Mouse (Mus musculus) midbrain, embryonic 10.5 days (tissue): ENCODE measurements around the gene Slc38a2. TPM values are rescaled to one million over a fixed set of nuclear protein-coding genes. Genes with fewer than 3 reads are reported as not detected.

Experiments used
- DNase-seq: peaks from one replicate; pipeline ENCODE4 v3.0.0-alpha.2; 2017; ENCODE audit warnings: low spot score
- H3K27ac ChIP-seq: fragments of 300-500 bp; sonication (generic); replicated peaks from 2 replicates; pipeline ENCODE4 v1.5.1; 2016; ENCODE audit warnings: mild to moderate bottlenecking
- H3K27me3 ChIP-seq: fragments of 300-500 bp; sonication (generic); 2 replicates; pipeline ENCODE4 v1.6.1; 2016; ENCODE audit warnings: low read depth, mild to moderate bottlenecking; ENCODE audit not compliant: poor library complexity, severe bottlenecking
- H3K36me3 ChIP-seq: fragments of 300-500 bp; sonication (generic); 2 replicates; pipeline ENCODE4 v1.6.1; 2016; ENCODE audit warnings: mild to moderate bottlenecking, moderate library complexity
- H3K4me1 ChIP-seq: fragments of 300-500 bp; sonication (generic); 2 replicates; pipeline ENCODE4 v1.6.1; 2016
- H3K4me3 ChIP-seq: fragments of 300-500 bp; sonication (generic); 2 replicates; pipeline ENCODE4 v1.5.1; 2016; ENCODE audit warnings: mild to moderate bottlenecking, moderate library complexity
- H3K9me3 ChIP-seq: fragments of 300-500 bp; sonication (generic); replicated peaks from 2 replicates; pipeline ENCODE4 v1.6.1; 2016; ENCODE audit warnings: mild to moderate bottlenecking
- WGBS: fragments of 180-500 bp; shearing (Covaris S2); methylation state at CpG from one replicate; pipeline ENCODE4 v1.1.7; 2016; 5-methylcytosine and 5-hydroxymethylcytosine counted together
- polyA plus RNA-seq: library from polyadenylated mRNA; unstranded; fragments of >200 nt; fragmentation: Nextera tagmentation; extraction: Ambion mirVana; gene quantifications from 2 replicates; pipeline ENCODE4 v1.2.1, GENCODE M21; 2016

Slc38a2 gene
- polyA plus RNA-seq, 1 experiment from 2014 or later: 151 TPM

- Histone ChIP-seq H3K27me3 (no peaks in the 10 kb centered on the region), H3K4me3 (no peak overlapping the region), H3K4me1 (no peaks in the 10 kb centered on the region), H3K36me3 (no peaks in the 10 kb centered on the region), H3K9me3 (no peaks in the 10 kb centered on the region), H3K27ac (no peak overlapping the region)
- no peak for DNase-seq
- 90% methylated on average over 15 of the region's 15 CpGs for WGBS
Measured at GRCm38 (mm10) chr15:96736663-96737385, 37.3 kb upstream of the Slc38a2 start.

- WGBS: 87% methylated on average over 15 of the region's 15 CpGs
- Histone ChIP-seq H3K4me1 (no peaks in the 10 kb centered on the region), H3K9me3 (no peaks in the 10 kb centered on the region)
Measured at GRCm38 (mm10) chr15:96735562-96736160, 36.1 kb upstream of the Slc38a2 start.

DNA sequence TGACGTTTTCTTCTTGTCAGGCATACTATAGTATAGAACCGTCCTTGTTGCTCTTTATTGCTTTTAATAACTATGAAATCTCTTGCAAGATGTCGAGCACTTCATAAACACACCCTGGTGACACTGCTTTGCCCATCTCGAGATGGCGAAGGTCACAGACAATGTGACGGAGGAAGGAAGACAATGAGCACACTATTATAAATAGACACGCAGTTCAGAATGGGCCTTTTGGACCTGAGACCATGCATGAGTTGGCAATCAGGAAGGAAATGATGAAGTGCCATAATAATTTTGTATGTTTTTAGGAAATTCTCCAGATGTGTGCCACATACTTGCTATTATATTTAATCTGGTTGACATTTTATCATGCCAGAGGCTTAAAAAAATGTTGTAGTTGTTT lies 34.9 kb upstream of the Slc38a2 start:
- Histone ChIP-seq H3K4me1 (no peaks in the 10 kb centered on the region), H3K27me3 (no peaks in the 10 kb centered on the region), H3K36me3 (no peaks in the 10 kb centered on the region), H3K4me3 (no peak overlapping the region), H3K9me3 (no peaks in the 10 kb centered on the region), H3K27ac (no peak overlapping the region)
- WGBS: 85% methylated on average over 7 of the region's 7 CpGs
- no peak for DNase-seq

More at GRCm38 (mm10) chr15:96735562-96736160, 36.1 kb upstream of the Slc38a2 start:
- DNase-seq: no peak
- Histone ChIP-seq H3K27ac (no peak overlapping the region), H3K27me3 (no peaks in the 10 kb centered on the region), H3K4me3 (no peak overlapping the region), H3K36me3 (no peaks in the 10 kb centered on the region)

DNA sequence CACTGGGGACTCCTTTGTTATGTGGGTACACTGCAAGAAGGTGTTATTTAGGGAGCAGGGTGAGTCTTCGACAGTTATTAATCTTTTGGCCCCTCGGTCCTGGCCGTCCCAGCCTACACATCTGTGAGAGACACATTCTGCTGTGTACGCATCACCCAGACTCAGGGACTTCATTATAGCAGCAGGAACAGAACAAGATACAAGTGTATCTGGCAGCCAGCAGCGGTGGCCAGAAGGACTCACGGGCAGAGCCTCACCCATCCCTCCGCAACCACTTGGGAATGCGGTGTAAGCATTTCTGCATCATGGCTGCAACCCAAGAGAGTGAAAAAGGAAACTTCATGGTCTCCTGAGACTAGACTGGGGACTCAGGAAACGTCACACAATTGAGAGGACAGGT lies 30.9 kb upstream of the Slc38a2 start:
- no peaks in the 10 kb centered on the region for H3K36me3 ChIP-seq
- H3K9me3 ChIP-seq: no peaks in the 10 kb centered on the region
- whole genome bisulfite sequencing: 90% methylated on average over 9 of the region's 9 CpGs
- H3K27ac ChIP-seq: no peak overlapping the region
- no peak for DNase-seq
- no peaks in the 10 kb centered on the region for H3K4me1 ChIP-seq
- no peaks in the 10 kb centered on the region for H3K27me3 ChIP-seq
- no peak overlapping the region for H3K4me3 ChIP-seq

- no peak for DNase-seq
- WGBS: 92% methylated on average over 9 of the region's 9 CpGs
- H3K9me3 ChIP-seq: no peaks in the 10 kb centered on the region
- H3K27me3 ChIP-seq: no peaks in the 10 kb centered on the region
- H3K36me3 ChIP-seq: no peaks in the 10 kb centered on the region
- no peak overlapping the region for H3K4me3 ChIP-seq
- no peak overlapping the region for H3K27ac ChIP-seq
- H3K4me1 ChIP-seq: no peaks in the 10 kb centered on the region
Measured at GRCm38 (mm10) chr15:96729785-96730184, 30.3 kb upstream of the Slc38a2 start.

DNA sequence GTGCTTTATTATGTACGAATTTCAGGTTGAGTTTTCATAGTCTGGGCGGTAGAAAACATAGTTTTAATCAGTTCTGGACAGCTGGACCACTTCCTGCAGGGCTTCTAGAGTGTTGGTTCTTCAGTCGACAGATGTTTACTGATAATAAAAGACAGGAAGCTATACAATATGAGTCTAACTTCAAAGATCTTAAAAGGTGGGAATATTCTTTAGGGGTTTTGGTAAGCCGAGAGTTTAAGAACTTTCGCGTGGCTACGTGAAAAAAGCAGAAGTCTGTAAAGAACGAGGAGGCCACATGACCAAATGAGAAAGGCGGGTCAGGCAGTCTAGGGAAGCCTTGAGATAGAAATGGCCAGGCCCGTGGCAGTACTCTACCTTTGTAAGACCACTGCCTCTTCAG lies 29.5 kb upstream of the Slc38a2 start:
- Histone ChIP-seq H3K36me3 (no peaks in the 10 kb centered on the region), H3K27ac (no peak overlapping the region), H3K27me3 (no peaks in the 10 kb centered on the region), H3K9me3 (no peaks in the 10 kb centered on the region), H3K4me1 (no peaks in the 10 kb centered on the region), H3K4me3 (no peak overlapping the region)
- WGBS: 75% methylated on average over 10 of the region's 10 CpGs
- DNase-seq: no peak

DNA sequence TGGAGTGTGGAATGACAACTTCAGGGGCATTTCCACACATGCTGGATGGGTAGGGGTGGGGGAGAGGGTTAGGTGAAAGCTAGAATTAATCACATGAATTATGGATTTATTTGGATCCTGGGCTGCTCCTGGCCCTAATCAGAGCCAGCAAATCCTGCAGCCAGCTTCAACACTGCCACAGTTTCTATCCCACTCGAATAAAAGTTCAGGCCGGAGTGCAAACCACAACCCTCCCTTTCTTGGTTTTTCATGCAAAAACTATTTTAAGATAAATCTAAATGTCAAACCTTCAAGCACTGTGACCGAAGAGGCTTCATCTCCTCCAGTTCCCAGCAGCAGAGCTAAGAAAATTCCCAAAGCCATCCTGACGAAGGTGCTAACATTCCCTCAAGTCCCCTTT lies 28.8 kb upstream of the Slc38a2 start:
- Histone ChIP-seq H3K27ac (no peak overlapping the region), H3K9me3 (no peaks in the 10 kb centered on the region), H3K4me3 (no peak overlapping the region), H3K4me1 (no peaks in the 10 kb centered on the region), H3K36me3 (no peaks in the 10 kb centered on the region), H3K27me3 (no peaks in the 10 kb centered on the region)
- 87% methylated on average over 4 of the region's 4 CpGs for WGBS
- DNase-seq: no peak

- Histone ChIP-seq H3K36me3 (no peaks in the 10 kb centered on the region), H3K27me3 (no peaks in the 10 kb centered on the region), H3K4me3 (no peak overlapping the region), H3K4me1 (no peaks in the 10 kb centered on the region), H3K9me3 (no peaks in the 10 kb centered on the region), H3K27ac (no peak overlapping the region)
- no peak for DNase-seq
Measured at GRCm38 (mm10) chr15:96724506-96724905, 25.0 kb upstream of the Slc38a2 start.

GRCm38 (mm10) chr15:96722228-96722627 lies 22.7 kb upstream of the Slc38a2 start:
- DNase-seq: no peak
- Histone ChIP-seq H3K4me3 (no peak overlapping the region), H3K27ac (no peak overlapping the region), H3K27me3 (no peaks in the 10 kb centered on the region), H3K36me3 (no peaks in the 10 kb centered on the region), H3K9me3 (no peaks in the 10 kb centered on the region), H3K4me1 (no peaks in the 10 kb centered on the region)
- 73% methylated on average over 7 of the region's 7 CpGs for WGBS

DNA sequence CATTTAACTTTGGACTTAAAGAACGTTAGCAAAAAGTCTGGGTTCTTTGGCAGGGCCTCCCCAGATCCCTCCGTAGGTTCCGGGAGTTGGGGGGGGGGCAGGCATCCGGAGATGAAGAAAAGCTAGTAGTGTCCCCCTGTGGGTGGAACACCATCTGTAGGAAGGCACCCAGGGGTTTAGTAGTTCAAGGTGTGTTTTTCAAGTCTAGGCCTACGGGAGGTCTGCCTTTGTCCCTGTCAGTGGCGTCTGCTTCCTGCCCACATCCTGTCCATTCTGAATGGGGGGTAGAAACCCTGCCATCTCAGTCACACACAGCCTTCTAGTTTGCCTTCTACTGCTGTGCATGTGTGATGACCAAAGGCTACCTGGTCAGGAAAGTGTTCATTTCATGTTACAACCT lies 20.6 kb upstream of the Slc38a2 start:
- no peak overlapping the region for H3K4me3 ChIP-seq
- DNase-seq: no peak
- H3K27ac ChIP-seq: no peak overlapping the region
- no peaks in the 10 kb centered on the region for H3K36me3 ChIP-seq
- no peaks in the 10 kb centered on the region for H3K4me1 ChIP-seq
- H3K9me3 ChIP-seq: no peaks in the 10 kb centered on the region
- WGBS: 85% methylated on average over 6 of the region's 6 CpGs
- no peaks in the 10 kb centered on the region for H3K27me3 ChIP-seq

DNA sequence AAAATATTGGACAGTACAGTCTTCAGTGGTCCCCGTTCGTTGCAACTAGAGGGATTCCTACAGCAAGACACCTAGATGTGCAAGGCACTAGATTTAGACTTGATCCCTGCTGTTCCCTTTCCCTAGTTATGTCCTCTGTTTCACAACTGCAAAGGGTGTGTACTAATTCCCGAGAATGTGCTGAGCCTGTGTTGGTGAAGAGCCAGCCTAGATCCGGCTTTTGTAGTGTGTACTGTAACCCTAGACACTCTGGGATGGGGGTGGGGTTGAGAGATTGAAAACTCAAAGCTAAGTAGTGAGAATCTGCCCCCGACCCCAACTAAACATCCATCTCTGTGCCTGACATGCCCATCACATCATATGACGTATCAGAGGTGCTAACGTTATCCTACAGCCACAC lies 18.9 kb upstream of the Slc38a2 start:
- Histone ChIP-seq H3K4me3 (no peak overlapping the region), H3K4me1 (no peaks in the 10 kb centered on the region), H3K27ac (no peak overlapping the region), H3K9me3 (no peaks in the 10 kb centered on the region), H3K36me3 (no peaks in the 10 kb centered on the region), H3K27me3 (no peaks in the 10 kb centered on the region)
- DNase-seq: no peak
- 87% methylated on average over 7 of the region's 7 CpGs for WGBS

DNA sequence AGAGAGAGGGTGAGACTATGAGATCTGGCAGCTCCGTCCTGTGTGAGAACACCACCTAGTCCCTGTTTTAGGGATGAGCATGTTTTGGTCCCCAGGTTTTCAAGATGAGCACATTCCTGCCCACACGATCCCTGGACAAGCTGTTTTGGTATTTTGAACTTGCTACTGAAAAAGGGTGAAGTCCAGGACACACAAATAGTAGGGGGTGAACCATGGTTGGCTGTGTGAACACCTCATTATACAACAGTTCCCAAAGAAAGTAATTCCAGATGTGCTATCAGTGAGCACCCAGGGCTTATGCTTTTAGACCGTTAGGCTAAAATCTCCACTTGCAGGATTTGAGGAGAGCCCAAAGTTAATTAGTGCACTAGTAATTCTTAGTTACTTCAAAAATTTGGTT lies 17.7 kb upstream of the Slc38a2 start:
- 71% methylated on average over 3 of the region's 3 CpGs for WGBS
- Histone ChIP-seq H3K9me3 (no peaks in the 10 kb centered on the region), H3K4me1 (no peaks in the 10 kb centered on the region), H3K36me3 (no peaks in the 10 kb centered on the region), H3K4me3 (no peak overlapping the region), H3K27ac (no peak overlapping the region), H3K27me3 (no peaks in the 10 kb centered on the region)
- no peak for DNase-seq

GRCm38 (mm10) chr15:96716371-96716770 lies 16.8 kb upstream of the Slc38a2 start:
- no peak for DNase-seq
- H3K36me3 ChIP-seq: no peaks in the 10 kb centered on the region
- no peaks in the 10 kb centered on the region for H3K9me3 ChIP-seq
- no peaks in the 10 kb centered on the region for H3K4me1 ChIP-seq
- no peaks in the 10 kb centered on the region for H3K27me3 ChIP-seq
- no peak overlapping the region for H3K4me3 ChIP-seq
- no peak overlapping the region for H3K27ac ChIP-seq
- WGBS: 95% methylated on average over 4 of the region's 4 CpGs
